35 mouse cellular contexts compared by ENCODE assay signal in genomic region chr3:4287141-4287540, GRCm38 (mm10).
"Had no signal": no experiment of that assay in that cellular context is flagged by ENCODE, and none has a peak within 500 bp of the region (broad histone marks: within the 10 kb centered on the region; RNA-seq: fewer than 3 reads in every experiment).

No protein-coding gene starts in this region.

- ATAC-seq: hindbrain, embryonic 16.5 days; hindbrain, postnatal 0 days; inflammation-experienced regulatory T-cells, adult 6 months; intestine, embryonic 15.5 days; intestine, embryonic 16.5 days; intestine, postnatal 0 days had no signal

- H3K4me2 ChIP-seq: heart, embryonic 11.5 days; heart, embryonic 12.5 days; heart, embryonic 13.5 days; heart, embryonic 15.5 days; hindbrain, embryonic 12.5 days; hindbrain, embryonic 13.5 days; hindbrain, embryonic 14.5 days; hindbrain, embryonic 15.5 days; intestine, embryonic 15.5 days; kidney, embryonic 15.5 days had no signal

- H3K27me3 ChIP-seq: heart, embryonic 12.5 days; heart, embryonic 13.5 days; heart, embryonic 15.5 days; hindbrain, embryonic 12.5 days; hindbrain, embryonic 13.5 days; hindbrain, embryonic 15.5 days; intestine, embryonic 15.5 days; kidney, embryonic 15.5 days had no signal

- H3K4me3 ChIP-seq: heart, embryonic 10.5 days; heart, embryonic 12.5 days; heart, embryonic 13.5 days; heart, embryonic 15.5 days; hindbrain, embryonic 10.5 days; hindbrain, embryonic 12.5 days; hindbrain, embryonic 13.5 days; hindbrain, embryonic 15.5 days; intestine, embryonic 15.5 days; kidney, embryonic 15.5 days; layer of hippocampus, adult 2 months had no signal

- H3K27ac ChIP-seq: heart, embryonic 10.5 days; heart, embryonic 13.5 days; heart, embryonic 15.5 days; hindbrain, embryonic 10.5 days; hindbrain, embryonic 12.5 days; hindbrain, embryonic 13.5 days; hindbrain, embryonic 14.5 days; hindbrain, embryonic 15.5 days; hindbrain, postnatal 0 days; intestine, embryonic 15.5 days; kidney, embryonic 15.5 days; kidney, postnatal 0 days; layer of hippocampus, adult 2 months had no signal

- DNase-seq: heart, postnatal 10 days; heart, postnatal 14 days; heart, postnatal 36 days; heart, postnatal 4 days; kidney, adult 11 months; kidney, adult 18-20 months; kidney, adult 2 months; kidney, adult 8-10 months; kidney, adult 9 months; kidney, postnatal 10 days; kidney, postnatal 14 days; kidney, postnatal 25 days; kidney, postnatal 36 days; kidney, postnatal 4 days; layer of hippocampus, adult 9-11 months; layer of hippocampus, postnatal 36 days had no signal

- H3K9ac ChIP-seq: heart, embryonic 12.5 days; heart, embryonic 13.5 days; heart, embryonic 15.5 days; hindbrain, embryonic 12.5 days; hindbrain, embryonic 13.5 days; hindbrain, embryonic 14.5 days; hindbrain, embryonic 15.5 days; intestine, embryonic 15.5 days; kidney, embryonic 15.5 days had no signal

- H3K4me1 ChIP-seq: heart, embryonic 10.5 days; heart, embryonic 12.5 days; heart, embryonic 13.5 days; heart, embryonic 15.5 days; hindbrain, embryonic 10.5 days; hindbrain, embryonic 12.5 days; hindbrain, embryonic 13.5 days; hindbrain, embryonic 15.5 days; intestine, embryonic 15.5 days; kidney, embryonic 15.5 days had no signal

- H3K9me3 ChIP-seq: heart, embryonic 10.5 days; heart, embryonic 12.5 days; heart, embryonic 13.5 days; heart, embryonic 15.5 days; hindbrain, embryonic 10.5 days; hindbrain, embryonic 12.5 days; hindbrain, embryonic 13.5 days; hindbrain, embryonic 15.5 days; intestine, embryonic 15.5 days; kidney, embryonic 15.5 days had no signal

- H3K36me3 ChIP-seq: heart, embryonic 10.5 days; heart, embryonic 12.5 days; heart, embryonic 13.5 days; heart, embryonic 15.5 days; hindbrain, embryonic 10.5 days; hindbrain, embryonic 12.5 days; hindbrain, embryonic 13.5 days; hindbrain, embryonic 15.5 days; intestine, embryonic 15.5 days; kidney, embryonic 15.5 days had no signal
